Mouse (Mus musculus) limb, embryonic 12.5 days (tissue): ENCODE measurements around the gene Igtp. TPM values are rescaled to one million over a fixed set of nuclear protein-coding genes. Genes with fewer than 3 reads are reported as not detected.

Source experiments
- ATAC-seq: fragments of 200-750 bp; cut with Nextera tagmentation; 2 replicates; pipeline ENCODE4 v1.8.0; 2017; ENCODE audit warnings: low read depth, moderate TSS enrichment; ENCODE audit not compliant: insufficient number of reproducible peaks, insufficient read depth, low FRiP score, low TSS enrichment
- H3K27ac ChIP-seq: fragments of 300-500 bp; sonication (generic); 2 replicates; pipeline ENCODE4 v1.5.1; 2016; ENCODE audit warnings: mild to moderate bottlenecking, moderate library complexity
- H3K27me3 ChIP-seq: fragments of 300-500 bp; sonication (generic); 2 replicates; pipeline ENCODE4 v1.6.1; 2016; ENCODE audit warnings: mild to moderate bottlenecking, moderate library complexity
- H3K36me3 ChIP-seq: fragments of 300-500 bp; sonication (generic); 2 replicates; pipeline ENCODE4 v1.6.1; 2016; ENCODE audit warnings: mild to moderate bottlenecking, moderate library complexity
- H3K4me1 ChIP-seq: fragments of 300-500 bp; sonication (generic); replicated peaks from 2 replicates; pipeline ENCODE4 v1.6.1; 2016
- H3K4me2 ChIP-seq: fragments of 300-500 bp; sonication (generic); 2 replicates; pipeline ENCODE4 v1.6.1; 2016; ENCODE audit warnings: mild to moderate bottlenecking, moderate library complexity
- H3K4me3 ChIP-seq: fragments of 300-500 bp; sonication (generic); replicated peaks from 2 replicates; pipeline ENCODE4 v1.5.1; 2016; ENCODE audit warnings: mild to moderate bottlenecking
- H3K9ac ChIP-seq: fragments of 300-500 bp; sonication (generic); replicated peaks from 2 replicates; pipeline ENCODE4 v1.6.1; 2016; ENCODE audit warnings: mild to moderate bottlenecking, moderate library complexity
- H3K9me3 ChIP-seq: fragments of 300-500 bp; sonication (generic); 2 replicates; pipeline ENCODE4 v1.6.1; 2016; ENCODE audit warnings: mild to moderate bottlenecking, moderate library complexity
- WGBS: fragments of 180-500 bp; shearing (Covaris S2); methylation state at CpG from one replicate; pipeline ENCODE4 v1.1.7; 2016; 5-methylcytosine and 5-hydroxymethylcytosine counted together
- polyA plus RNA-seq: library from polyadenylated mRNA; unstranded; fragments of >200 nt; fragmentation: Nextera tagmentation; extraction: Ambion mirVana; gene quantifications from 2 replicates; pipeline ENCODE4 v1.2.1, GENCODE M21; 2016

Igtp gene
- polyA plus RNA-seq, 1 experiment from 2014 or later, result 2.3 TPM

DNA sequence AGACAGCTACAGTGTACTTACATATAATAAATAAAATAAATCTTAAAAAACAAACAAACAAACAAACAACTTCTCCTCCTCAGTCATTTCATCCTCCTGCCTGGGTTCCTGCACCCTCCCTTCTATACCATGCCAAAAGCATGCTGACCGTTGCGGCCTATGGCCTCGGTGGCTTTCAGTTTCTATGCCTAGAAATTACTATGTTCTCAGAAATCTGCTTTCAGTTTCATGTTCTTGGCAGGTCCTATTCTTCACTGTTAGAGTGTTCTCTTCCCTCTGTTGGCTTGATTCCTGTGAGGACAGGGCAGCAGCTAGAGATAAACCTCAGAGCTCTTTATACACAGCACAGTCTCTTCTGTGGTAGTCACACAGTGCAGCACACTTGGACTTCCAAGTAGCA lies 15.8 kb upstream of the Igtp start:
- H3K27me3 ChIP-seq, result no peaks in the 10 kb centered on the region
- no peak for ATAC-seq
- no peak overlapping the region for H3K4me3 ChIP-seq
- H3K36me3 ChIP-seq, result peaks cover 19% of the 10 kb centered on the region
- no peak overlapping the region for H3K4me2 ChIP-seq
- no peaks in the 10 kb centered on the region for H3K4me1 ChIP-seq
- 91% methylated on average over 3 of the region's 3 CpGs for WGBS
- no peaks in the 10 kb centered on the region for H3K9me3 ChIP-seq
- no peak overlapping the region for H3K9ac ChIP-seq
- H3K27ac ChIP-seq, result no peak overlapping the region

DNA sequence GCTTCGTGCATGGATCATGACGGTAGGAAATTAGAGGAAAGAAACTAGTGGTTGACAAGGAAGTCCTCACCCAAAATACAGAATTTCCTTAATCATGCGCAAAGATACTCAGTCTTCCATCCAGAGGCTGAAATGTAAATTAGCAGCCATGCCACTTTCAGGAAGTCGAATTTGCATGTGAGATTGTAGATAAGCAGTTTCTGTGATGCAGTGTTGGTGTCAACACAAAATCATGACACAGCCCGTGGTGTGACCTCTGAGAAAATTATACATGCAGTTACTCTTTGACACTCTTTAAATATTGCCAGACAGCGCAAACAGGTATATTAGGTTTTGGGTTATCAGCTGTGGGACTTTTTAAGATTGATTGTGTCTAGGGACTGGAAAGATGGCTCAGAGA lies 9.7 kb upstream of the Igtp start:
- no peak for ATAC-seq
- Histone ChIP-seq H3K9me3 (no peaks in the 10 kb centered on the region), H3K4me3 (no peak overlapping the region), H3K27me3 (no peaks in the 10 kb centered on the region), H3K27ac (no peak overlapping the region), H3K4me2 (no peak overlapping the region), H3K9ac (no peak overlapping the region), H3K4me1 (no peaks in the 10 kb centered on the region), H3K36me3 (no peaks in the 10 kb centered on the region)
- WGBS, result 92% methylated on average over 6 of the region's 6 CpGs

GRCm38 (mm10) chr11:58193326-58193725 lies 6.0 kb upstream of the Igtp start:
- Histone ChIP-seq H3K4me3 (no peak overlapping the region), H3K4me1 (no peaks in the 10 kb centered on the region), H3K9ac (no peak overlapping the region), H3K27me3 (no peaks in the 10 kb centered on the region), H3K27ac (no peak overlapping the region), H3K4me2 (no peak overlapping the region), H3K36me3 (no peaks in the 10 kb centered on the region), H3K9me3 (no peaks in the 10 kb centered on the region)
- WGBS, result 70% methylated on average over 3 of the region's 3 CpGs
- ATAC-seq, result no peak

GRCm38 (mm10) chr11:58193860-58194520 lies 5.4 kb upstream of the Igtp start:
- no peak for ATAC-seq

DNA sequence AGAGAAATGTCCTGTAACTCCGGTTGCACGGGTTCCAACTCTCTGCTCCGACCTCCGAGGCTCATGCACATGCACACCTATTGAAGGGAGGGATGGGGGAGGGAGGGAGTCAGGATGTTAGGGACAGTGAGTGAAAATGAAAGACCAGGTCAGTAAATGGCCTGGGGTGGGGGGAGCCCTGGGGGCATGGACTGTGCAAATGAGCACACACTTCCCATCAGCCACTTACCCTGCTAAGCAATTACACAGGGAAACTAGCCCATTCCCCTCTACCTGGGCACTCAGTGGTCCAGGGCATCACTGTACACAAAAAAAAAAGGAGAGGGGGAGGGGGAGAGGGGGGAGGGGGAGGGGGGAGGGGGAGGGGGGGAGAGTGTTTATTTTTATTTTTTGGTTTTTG lies 693 bp upstream of the Igtp start:
- Histone ChIP-seq H3K27ac (no peak overlapping the region), H3K27me3 (no peaks in the 10 kb centered on the region), H3K36me3 (no peaks in the 10 kb centered on the region), H3K4me2 (peak overlapping the region; percentile 73), H3K4me1 (no peaks in the 10 kb centered on the region), H3K4me3 (peak overlapping the region; percentile 55), H3K9me3 (no peaks in the 10 kb centered on the region), H3K9ac (no peak overlapping the region)
- WGBS, result 77% methylated on average over 4 of the region's 4 CpGs
- ATAC-seq, result no peak

More at GRCm38 (mm10) chr11:58193860-58194520, 5.4 kb upstream of the Igtp start:
- WGBS, result 66% methylated on average over 4 of the region's 4 CpGs
- Histone ChIP-seq H3K4me1 (no peaks in the 10 kb centered on the region), H3K4me2 (no peak overlapping the region), H3K27me3 (no peaks in the 10 kb centered on the region), H3K27ac (no peak overlapping the region), H3K9me3 (no peaks in the 10 kb centered on the region), H3K36me3 (no peaks in the 10 kb centered on the region), H3K9ac (no peak overlapping the region), H3K4me3 (no peak overlapping the region)

DNA sequence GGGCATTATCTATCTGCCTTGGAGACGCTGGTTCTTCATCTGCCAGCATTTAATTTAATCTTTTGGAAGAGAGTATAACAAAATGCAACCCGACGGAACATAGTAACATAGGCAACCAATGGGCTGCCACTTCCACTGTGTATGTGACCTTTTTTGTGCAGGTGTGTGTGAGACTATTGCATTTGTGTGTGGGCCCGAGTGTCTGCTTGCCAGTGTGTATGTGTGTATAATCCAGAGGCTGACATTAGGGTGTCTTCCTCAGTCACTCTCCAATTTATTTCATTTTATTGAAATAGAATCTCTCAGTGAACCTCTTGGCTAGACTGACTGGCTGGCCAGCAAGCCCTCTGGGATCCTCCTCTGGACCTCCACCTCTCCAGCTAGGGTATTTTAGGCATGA lies 870 bp downstream of the Igtp start:
- Histone ChIP-seq H3K4me3 (no peak overlapping the region), H3K9ac (no peak overlapping the region), H3K27me3 (no peaks in the 10 kb centered on the region), H3K4me1 (no peaks in the 10 kb centered on the region), H3K9me3 (no peaks in the 10 kb centered on the region), H3K36me3 (no peaks in the 10 kb centered on the region), H3K27ac (no peak overlapping the region), H3K4me2 (no peak overlapping the region)
- ATAC-seq, result no peak
- 90% methylated on average over 4 of the region's 4 CpGs for WGBS

- Histone ChIP-seq H3K9me3 (no peaks in the 10 kb centered on the region), H3K27me3 (no peaks in the 10 kb centered on the region), H3K27ac (no peak overlapping the region), H3K4me3 (no peak overlapping the region), H3K4me1 (no peaks in the 10 kb centered on the region), H3K36me3 (no peaks in the 10 kb centered on the region), H3K9ac (no peak overlapping the region), H3K4me2 (no peak overlapping the region)
- no peak for ATAC-seq
- WGBS, result 84% methylated on average over 12 of the region's 12 CpGs
Measured at GRCm38 (mm10) chr11:58201052-58201451, 1.7 kb downstream of the Igtp start.

DNA sequence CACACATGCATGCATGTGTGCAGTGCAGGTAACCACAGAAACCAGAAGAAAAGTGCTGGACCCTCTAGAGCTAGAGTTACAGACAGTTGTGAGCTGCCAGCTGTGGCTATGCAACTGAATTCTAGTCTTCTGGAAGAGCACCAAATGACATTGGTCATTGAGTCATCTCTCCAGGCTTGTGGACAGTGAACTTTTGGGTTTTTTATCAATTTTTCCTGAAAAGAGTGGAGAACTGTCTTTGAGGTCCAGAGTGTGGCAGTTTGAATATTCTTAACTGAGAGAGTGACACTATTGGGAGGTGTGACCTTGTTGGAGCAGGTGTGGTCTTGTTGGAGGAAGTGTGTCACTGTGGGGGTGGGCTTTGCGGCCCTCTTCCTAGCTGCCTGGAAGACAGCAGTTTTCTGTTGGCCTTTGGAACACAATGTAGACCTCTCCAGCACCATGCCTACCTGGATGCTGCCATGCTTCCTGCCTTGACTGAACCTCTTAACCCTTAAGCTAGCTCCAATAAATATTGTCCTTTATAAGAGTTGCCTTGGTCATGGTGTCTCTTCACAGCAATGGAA lies 11.0 kb downstream of the Igtp start:
- no peak for ATAC-seq
- H3K9ac ChIP-seq, result no peak overlapping the region
- H3K4me3 ChIP-seq, result no peak overlapping the region
- no peaks in the 10 kb centered on the region for H3K9me3 ChIP-seq
- H3K4me2 ChIP-seq, result no peak overlapping the region
- WGBS, result 89% methylated on average over 1 of the region's 1 CpGs
- no peak overlapping the region for H3K27ac ChIP-seq
- H3K36me3 ChIP-seq, result no peaks in the 10 kb centered on the region
- H3K27me3 ChIP-seq, result no peaks in the 10 kb centered on the region; the same call in 1 of the 2 replicates
- peaks cover 26% of the 10 kb centered on the region for H3K4me1 ChIP-seq

DNA sequence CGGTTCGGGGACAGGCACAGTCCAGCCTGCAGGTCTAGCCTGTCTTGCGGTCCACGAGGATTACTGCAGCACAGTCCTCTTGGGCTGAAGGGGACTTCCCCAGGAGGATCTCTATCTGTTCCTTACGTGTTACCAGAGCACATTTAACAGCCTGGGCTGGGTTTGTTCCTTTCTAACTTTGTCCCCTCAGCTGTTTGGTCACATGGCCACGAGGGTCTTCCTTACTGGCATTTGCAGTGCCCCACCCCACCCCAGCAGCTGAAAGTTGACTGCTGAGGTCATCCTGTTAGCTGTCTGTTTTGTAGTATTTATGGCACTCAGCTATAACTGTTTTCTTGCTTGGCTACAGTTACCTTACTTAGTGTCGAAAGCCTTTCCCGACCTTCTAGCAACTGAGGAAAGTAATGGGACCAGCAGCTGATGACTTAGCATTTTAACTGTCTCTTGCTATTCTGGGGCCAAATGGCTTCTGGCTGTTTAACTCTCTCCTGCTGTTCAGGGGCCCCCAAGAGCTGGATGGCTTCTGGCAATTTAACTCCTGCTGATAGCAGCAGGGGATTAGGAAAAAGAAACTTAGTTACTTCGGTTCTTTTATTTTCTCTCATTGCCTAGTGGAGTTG lies 11.8 kb downstream of the Igtp start:
- Histone ChIP-seq H3K9me3 (no peaks in the 10 kb centered on the region), H3K27ac (0 out of 2 replicates have a peak overlapping the region, but pooled peaks have one; percentile 36), H3K36me3 (no peaks in the 10 kb centered on the region), H3K9ac (no peak overlapping the region), H3K4me2 (no peak overlapping the region; the same call in 1 of the 2 replicates), H3K4me3 (no peak overlapping the region), H3K4me1 (peaks cover 26% of the 10 kb centered on the region), H3K27me3 (no peaks in the 10 kb centered on the region; the same call in 1 of the 2 replicates)
- peak; percentile 35; the same call in 1 of the 2 replicates for ATAC-seq
- WGBS, result 19% methylated on average over 9 of the region's 9 CpGs

DNA sequence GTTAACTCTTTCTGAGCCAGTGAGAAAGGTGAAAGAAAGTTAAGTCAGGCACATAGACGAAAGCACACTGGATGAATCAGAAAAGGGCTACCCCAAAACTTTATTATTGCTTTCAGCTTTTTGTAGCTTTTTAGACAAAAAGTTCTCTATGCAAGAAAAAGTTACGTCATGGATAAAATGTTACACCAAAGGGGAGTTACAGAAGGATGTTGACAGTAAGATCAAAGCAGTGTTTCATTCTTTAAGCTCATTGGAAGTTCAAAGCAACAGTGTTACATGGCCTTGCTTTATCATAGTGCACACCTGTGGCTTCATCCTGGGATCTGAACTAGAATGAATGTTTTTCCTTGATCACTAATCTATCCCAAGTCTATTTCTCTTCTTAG lies 12.3 kb downstream of the Igtp start:
- Histone ChIP-seq H3K27me3 (no peaks in the 10 kb centered on the region; the same call in 1 of the 2 replicates), H3K4me1 (peaks cover 26% of the 10 kb centered on the region), H3K4me2 (no peak overlapping the region; the same call in 1 of the 2 replicates), H3K9me3 (no peaks in the 10 kb centered on the region), H3K9ac (no peak overlapping the region), H3K4me3 (no peak overlapping the region), H3K36me3 (no peaks in the 10 kb centered on the region), H3K27ac (no peak overlapping the region)
- WGBS, result 15% methylated on average over 2 of the region's 2 CpGs
- ATAC-seq, result no peak

DNA sequence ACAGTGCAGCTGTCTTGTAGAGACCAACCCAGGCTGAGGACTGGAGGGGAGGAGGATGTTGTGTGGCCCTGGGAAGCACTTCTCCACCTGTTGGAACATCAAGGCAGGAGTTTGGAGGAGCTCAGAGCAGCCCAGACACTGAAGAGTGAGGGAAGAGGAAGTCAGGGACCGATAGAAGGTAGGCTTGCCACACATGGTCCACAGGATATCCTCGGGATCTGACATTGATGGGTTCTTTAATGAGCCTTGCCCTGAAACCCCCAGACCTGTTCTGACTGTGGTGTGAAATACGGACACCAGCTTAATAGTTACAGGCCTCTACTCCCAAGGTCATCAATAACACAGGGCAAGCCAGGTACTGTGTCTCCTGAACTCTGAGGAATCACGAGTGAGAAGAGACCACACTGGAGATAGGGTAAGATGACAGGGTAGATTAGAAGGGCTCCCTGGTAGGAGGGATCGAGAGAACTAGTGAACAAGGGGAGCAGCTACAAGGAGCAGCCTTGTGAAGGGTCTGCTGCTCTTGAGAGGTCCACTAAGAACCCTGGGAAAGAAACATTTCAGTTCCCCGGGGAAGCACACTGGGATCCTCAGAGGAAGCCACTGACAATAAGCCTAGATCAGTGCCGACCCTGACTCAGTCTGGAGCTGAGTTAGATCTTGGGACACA lies 14.5 kb downstream of the Igtp start:
- no peak overlapping the region for H3K4me3 ChIP-seq
- no peaks in the 10 kb centered on the region for H3K36me3 ChIP-seq
- H3K27me3 ChIP-seq, result no peaks in the 10 kb centered on the region; the same call in 1 of the 2 replicates
- no peak overlapping the region for H3K9ac ChIP-seq
- 76% methylated on average over 7 of the region's 7 CpGs for WGBS
- peaks cover 26% of the 10 kb centered on the region for H3K4me1 ChIP-seq
- no peak for ATAC-seq
- H3K4me2 ChIP-seq, result no peak overlapping the region
- no peak overlapping the region for H3K27ac ChIP-seq
- no peaks in the 10 kb centered on the region for H3K9me3 ChIP-seq
